Mouse (Mus musculus): ENCODE measurements around the gene Mxra8.

- peak; percentile 45; the same call in 1 of the 2 replicates for TF ChIP-seq CTCF (IDR thresholded peaks at IDR 0.05; ENCODE audit: low read depth)
- TF ChIP-seq EP300 (optimal IDR thresholded peaks at IDR 0.05), result no peak
Observed at GRCm38 (mm10) chr4:155892017-155892416, 52.5 kb downstream of the Mxra8 start.

All from stomach, postnatal 0 days (tissue).